Mouse (Mus musculus) embryonic facial prominence, embryonic 12.5 days (tissue): ENCODE results near the gene Trim30a. TPM values are rescaled to one million over a fixed set of nuclear protein-coding genes. Genes with fewer than 3 reads are reported as not detected.
A peak's percentile ranks its signal among the peaks of the same experiment; 100 is the strongest.
"Not testable (repeated sequence)": the region's sequence is repeated elsewhere in the genome, so short reads cannot be mapped to it uniquely, and the experiment has no call there.

Experiments
- ATAC-seq: fragments of 200-750 bp; cut with Nextera tagmentation; 2 replicates; pipeline ENCODE4 v1.8.0; 2017; ENCODE audit not compliant: insufficient number of reproducible peaks, insufficient read depth, low FRiP score, low TSS enrichment
- H3K27ac ChIP-seq: fragments of 300-500 bp; sonication (generic); 2 replicates; pipeline ENCODE4 v1.5.1; 2016; ENCODE audit warnings: mild to moderate bottlenecking
- H3K27me3 ChIP-seq: fragments of 300-500 bp; sonication (generic); 2 replicates; pipeline ENCODE4 v1.6.1; 2016; ENCODE audit warnings: mild to moderate bottlenecking, moderate library complexity
- H3K36me3 ChIP-seq: fragments of 300-500 bp; sonication (generic); 2 replicates; pipeline ENCODE4 v1.6.1; 2016; ENCODE audit warnings: mild to moderate bottlenecking
- H3K4me1 ChIP-seq: fragments of 300-500 bp; sonication (generic); 2 replicates; pipeline ENCODE4 v1.6.1; 2016
- H3K4me2 ChIP-seq: fragments of 300-500 bp; sonication (generic); replicated peaks from 2 replicates; pipeline ENCODE4 v1.6.1; 2016; ENCODE audit warnings: mild to moderate bottlenecking, moderate library complexity
- H3K4me3 ChIP-seq: fragments of 300-500 bp; sonication (generic); 2 replicates; pipeline ENCODE4 v1.5.1; 2016; ENCODE audit warnings: mild to moderate bottlenecking
- H3K9ac ChIP-seq: fragments of 300-500 bp; sonication (generic); 2 replicates; pipeline ENCODE4 v1.6.1; 2016; ENCODE audit warnings: mild to moderate bottlenecking, moderate library complexity
- H3K9me3 ChIP-seq: fragments of 300-500 bp; sonication (generic); 2 replicates; pipeline ENCODE4 v1.6.1; 2016; ENCODE audit warnings: mild to moderate bottlenecking, moderate library complexity
- WGBS: fragments of 180-500 bp; shearing (Covaris S2); methylation state at CpG from one replicate; pipeline ENCODE4 v1.1.7; 2016; 5-methylcytosine and 5-hydroxymethylcytosine counted together
- polyA plus RNA-seq: library from polyadenylated mRNA; unstranded; fragments of >200 nt; fragmentation: Nextera tagmentation; extraction: Ambion mirVana; gene quantifications from 2 replicates; pipeline ENCODE4 v1.2.1, GENCODE M21; 2016

Gene Trim30a
- polyA plus RNA-seq = 0.72 and 1.3 TPM in 2 replicates

DNA sequence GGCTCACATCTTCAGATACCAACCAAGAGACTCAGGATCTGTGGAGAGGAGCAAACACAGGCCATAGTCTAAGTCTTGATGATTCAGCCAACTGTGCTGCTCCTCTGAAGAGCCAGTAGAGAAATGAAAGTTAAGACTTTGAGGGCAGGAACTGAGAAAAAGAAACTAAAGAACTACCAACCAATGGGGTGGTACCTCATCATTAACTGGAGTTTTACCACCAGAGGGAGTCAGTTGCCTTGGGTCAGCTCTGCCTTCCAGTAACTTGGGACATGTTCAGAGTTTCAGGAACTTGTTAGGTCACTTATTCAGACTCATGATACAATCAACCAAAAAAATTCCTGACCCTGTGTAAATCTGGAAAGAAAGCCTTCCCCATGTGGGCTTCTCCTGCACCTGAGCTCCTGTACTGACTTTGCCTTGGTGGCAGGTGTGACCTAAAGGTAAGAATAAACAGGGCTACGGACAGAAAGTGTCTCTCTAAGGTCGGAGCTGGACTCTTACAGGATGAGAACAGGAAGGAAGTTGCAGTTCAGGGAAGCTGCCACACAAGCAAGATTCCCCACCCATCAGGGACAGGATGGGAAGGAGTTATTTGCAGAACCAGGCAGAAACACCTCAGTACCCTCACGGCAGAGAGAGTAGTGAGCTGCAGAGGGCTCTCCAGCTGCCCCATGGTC lies at the start of gene Trim30a:
Gene Trim30a (minus strand): TSS at position 129 of the 680 bp plus-strand sequence.
- H3K27ac ChIP-seq = no peak within 1 kb of the TSS
- H3K4me2 ChIP-seq = no peak within 1 kb of the TSS
- no peaks in the 10 kb centered on the region for H3K36me3 ChIP-seq
- ATAC-seq = no peak
- H3K9me3 ChIP-seq = no peaks in the 10 kb centered on the region
- no peak within 1 kb of the TSS for H3K9ac ChIP-seq
- H3K4me1 ChIP-seq = no peaks in the 10 kb centered on the region
- H3K4me3 ChIP-seq = no peak within 1 kb of the TSS
- H3K27me3 ChIP-seq = no peaks in the 10 kb centered on the region
- 79% methylated on average over 3 of the region's 3 CpGs for WGBS

DNA sequence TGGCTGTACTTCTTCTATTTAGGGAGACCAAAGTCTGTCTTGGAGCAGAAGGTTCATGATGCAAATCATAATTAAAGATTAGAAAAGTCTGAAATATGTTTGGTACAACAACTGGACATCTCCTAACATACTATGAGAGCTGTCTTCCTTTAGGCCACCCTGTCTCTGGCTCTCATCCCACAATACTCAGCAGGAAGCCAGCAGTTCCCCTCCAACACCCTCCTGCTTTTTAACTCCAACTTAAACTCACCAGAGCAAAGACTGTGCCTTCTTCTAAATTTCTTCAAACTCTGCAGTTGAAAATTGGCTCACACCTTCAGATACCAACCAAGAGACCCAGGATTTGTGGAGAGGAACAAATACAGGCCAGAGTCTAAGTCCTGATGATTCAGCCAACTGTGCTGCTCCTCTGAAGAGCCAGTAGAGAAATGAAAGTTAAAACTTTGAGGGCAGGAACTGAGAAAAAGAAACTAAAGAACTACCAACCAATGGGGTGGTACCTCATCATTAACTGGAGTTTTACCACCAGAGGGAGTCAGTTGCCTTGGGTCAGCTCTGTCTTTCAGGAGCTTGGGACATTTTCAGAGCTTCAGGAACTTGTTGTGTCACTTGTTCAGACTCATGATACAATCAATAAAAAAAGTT lies 42.5 kb upstream of the Trim30a start, which contains the start of gene Trim30d:
Gene Trim30d (minus strand): TSS at position 429 of the 645 bp plus-strand sequence.
- H3K4me3 ChIP-seq, H3K27ac ChIP-seq, H3K9me3 ChIP-seq, H3K4me1 ChIP-seq, ATAC-seq, H3K36me3 ChIP-seq, H3K9ac ChIP-seq, H3K4me2 ChIP-seq, H3K27me3 ChIP-seq: not testable (repeated sequence)

DNA sequence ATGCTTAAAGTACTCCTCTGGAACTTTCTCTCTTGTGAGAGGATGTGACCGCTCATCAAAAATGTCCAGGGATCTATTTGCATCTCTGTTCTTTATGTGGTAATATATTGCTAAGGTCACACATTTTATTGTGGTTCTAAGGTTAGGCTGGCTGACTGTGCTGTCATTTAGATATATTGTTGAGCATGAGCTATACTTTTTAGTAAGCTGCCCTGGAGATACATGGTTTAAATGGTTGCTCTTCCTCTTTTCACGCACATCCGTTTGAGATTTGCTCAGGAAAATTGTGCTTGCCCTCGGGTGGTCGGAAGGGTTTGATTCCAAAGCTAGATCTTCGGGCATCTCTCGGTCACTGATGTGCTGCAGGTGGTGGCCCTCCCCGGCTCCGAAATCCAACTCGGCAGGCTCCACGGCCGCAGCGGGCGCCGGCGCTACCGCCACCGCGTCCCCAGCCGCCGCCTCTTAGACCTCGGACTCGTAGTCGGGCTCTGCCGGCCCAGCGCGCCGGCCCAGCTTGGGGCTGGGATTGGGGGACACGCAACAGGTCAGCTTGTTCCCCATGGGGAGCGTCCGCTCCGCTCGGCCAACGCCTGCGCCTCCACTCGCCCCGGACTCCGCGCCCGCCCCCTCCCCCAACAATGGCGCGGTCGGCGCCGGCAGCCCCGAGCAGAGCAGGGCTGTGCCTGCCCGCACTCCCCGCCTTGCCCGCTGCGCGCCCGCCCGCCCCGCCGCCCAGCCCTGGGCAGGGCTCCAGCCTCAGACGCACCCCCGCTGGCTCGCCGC lies 36.8 kb upstream of the Trim30a start:
- Histone ChIP-seq H3K9ac (peak overlapping the region; percentile 38), H3K36me3 (no peaks in the 10 kb centered on the region), H3K27ac (no peak overlapping the region), H3K4me2 (peak overlapping the region; percentile 59), H3K9me3 (no peaks in the 10 kb centered on the region), H3K4me3 (peak overlapping the region; percentile 44), H3K27me3 (peaks cover 7% of the 10 kb centered on the region), H3K4me1 (no peaks in the 10 kb centered on the region)
- peak; percentile 84; the same call in 1 of the 2 replicates for ATAC-seq
- WGBS = 2% methylated on average over 58 of the region's 59 CpGs

DNA sequence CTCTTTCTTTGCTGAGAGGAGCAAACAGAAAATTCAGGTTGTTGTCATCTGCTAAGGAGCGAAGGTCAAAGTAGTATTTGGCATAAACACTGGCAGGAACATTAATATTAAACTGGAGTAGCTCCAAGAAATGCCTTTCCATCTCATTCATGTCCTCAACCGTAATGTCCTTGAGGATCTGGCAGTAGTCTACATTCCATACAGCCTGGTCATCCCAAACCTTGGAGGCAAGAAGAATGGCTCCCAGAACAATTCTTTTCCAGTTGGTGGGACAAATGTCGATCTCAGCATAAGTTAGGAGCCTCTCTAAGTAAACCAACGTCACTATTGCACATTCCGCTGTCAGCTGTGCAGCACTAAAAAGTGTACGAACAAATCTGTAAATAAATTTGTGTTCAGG lies 36.2 kb upstream of the Trim30a start:
- 74% methylated on average over 6 of the region's 6 CpGs for WGBS
- not testable (repeated sequence) for H3K27me3 ChIP-seq, H3K9ac ChIP-seq, H3K4me1 ChIP-seq, H3K27ac ChIP-seq, ATAC-seq, H3K9me3 ChIP-seq, H3K4me2 ChIP-seq, H3K4me3 ChIP-seq, H3K36me3 ChIP-seq

DNA sequence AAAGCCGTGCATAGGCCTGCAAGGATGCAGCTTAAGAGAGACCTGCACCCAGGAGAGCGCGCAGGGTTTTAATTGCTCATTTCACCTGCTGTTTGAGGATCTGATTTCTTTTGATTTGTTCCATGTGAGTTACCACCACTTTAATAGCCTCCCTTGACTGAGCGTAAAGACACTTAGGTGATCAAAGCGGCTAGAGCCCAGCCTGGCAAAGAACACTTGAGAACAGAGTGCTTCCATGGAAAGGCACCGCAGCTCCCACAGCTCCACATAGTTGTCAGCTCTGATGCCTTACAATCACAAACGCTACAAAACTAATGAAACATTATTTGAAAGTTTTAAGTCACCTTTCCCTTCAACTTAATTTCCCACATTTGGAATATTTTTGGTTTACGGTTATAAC lies 34.5 kb upstream of the Trim30a start:
- not testable (repeated sequence) for H3K9ac ChIP-seq, H3K4me2 ChIP-seq, ATAC-seq, H3K9me3 ChIP-seq, H3K36me3 ChIP-seq, H3K4me1 ChIP-seq, H3K4me3 ChIP-seq, H3K27ac ChIP-seq, H3K27me3 ChIP-seq
- 44% methylated on average over 7 of the region's 8 CpGs for WGBS

DNA sequence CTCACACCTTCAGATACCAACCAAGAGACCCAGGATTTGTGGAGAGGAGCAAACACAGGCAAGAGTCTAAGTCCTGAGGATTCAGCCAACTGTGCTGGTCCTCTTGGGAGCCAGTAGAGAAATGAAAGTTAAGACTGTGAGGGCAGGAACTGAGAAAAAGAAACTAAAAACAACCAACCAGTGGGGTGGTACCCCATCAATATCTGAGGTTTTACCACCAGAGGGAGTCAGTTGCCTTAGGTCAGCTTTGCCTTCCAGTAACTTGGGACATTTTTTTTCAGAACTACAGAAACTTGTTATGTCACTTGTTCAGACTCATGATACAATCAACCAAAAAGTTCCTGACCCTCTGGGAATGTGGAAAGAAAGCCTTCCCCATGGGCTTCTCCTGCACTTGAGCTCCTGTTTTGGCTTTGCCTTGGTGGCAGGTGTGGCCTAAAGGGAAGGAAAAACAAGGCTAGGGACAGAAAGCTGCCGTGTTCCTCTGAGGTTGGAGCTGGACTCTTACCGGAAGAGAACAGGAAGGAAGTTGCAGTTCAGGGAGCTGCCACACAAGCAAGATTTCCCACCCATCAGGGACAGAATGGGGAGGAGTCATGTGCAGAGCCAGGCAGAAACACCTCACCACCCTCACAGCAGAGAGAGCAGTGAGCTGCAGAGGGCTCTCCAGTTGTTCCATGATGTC lies 18.9 kb downstream of the Trim30a start:
- no peak for ATAC-seq
- Histone ChIP-seq H3K4me3 (no peak overlapping the region), H3K4me2 (no peak overlapping the region), H3K4me1 (no peaks in the 10 kb centered on the region), H3K36me3 (no peaks in the 10 kb centered on the region), H3K27ac (no peak overlapping the region), H3K27me3 (no peaks in the 10 kb centered on the region), H3K9ac (no peak overlapping the region), H3K9me3 (no peaks in the 10 kb centered on the region)
- 28% methylated on average over 2 of the region's 2 CpGs for WGBS

DNA sequence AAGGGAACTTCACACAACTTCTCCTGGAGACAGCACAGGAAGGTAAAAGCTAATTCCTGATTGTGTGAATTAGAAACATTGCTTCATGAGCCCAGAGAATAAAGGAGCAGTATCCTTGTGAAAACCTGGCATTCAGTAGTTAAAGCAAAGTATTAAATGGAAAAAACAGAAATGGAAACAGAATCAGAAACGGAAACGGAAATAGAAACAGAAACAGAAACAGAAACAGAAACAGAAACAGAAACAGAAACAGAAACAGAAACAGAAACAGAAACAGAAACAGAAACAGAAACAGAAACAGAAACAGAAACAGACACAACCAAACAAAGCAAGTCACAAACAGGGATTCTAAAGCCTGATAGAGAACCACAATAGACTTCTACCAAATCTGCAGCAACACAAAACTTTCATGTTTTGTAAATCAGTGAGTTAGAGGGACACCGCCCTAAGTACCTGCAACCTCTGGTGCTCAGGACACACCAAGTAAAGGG lies 60.5 kb downstream of the Trim30a start:
- WGBS = 90% methylated on average over 3 of the region's 3 CpGs
- Histone ChIP-seq H3K36me3 (no peaks in the 10 kb centered on the region), H3K4me1 (no peaks in the 10 kb centered on the region), H3K4me3 (no peak overlapping the region), H3K4me2 (no peak overlapping the region), H3K27ac (no peak overlapping the region), H3K9me3 (no peaks in the 10 kb centered on the region), H3K9ac (no peak overlapping the region), H3K27me3 (no peaks in the 10 kb centered on the region)
- ATAC-seq = no peak

DNA sequence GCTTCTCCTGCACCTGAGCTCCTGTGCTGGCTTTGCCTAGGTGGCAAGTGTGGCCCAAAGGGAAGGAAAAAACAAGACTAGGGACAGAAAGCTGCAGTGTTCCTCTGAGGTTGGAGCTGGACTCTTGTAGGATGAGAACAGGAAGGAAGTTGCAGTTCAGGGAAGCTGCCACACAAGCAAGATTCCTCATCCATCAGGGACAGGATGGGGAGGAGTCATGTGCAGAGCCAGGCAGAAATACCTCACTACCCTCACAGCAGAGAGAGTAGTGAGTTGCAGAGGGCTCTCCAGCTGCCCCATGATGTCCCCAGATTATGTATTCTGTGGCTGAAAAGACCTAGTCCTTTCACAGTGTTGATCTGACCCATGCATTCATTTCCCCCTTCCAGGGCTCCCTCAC lies 63.9 kb downstream of the Trim30a start:
- Histone ChIP-seq H3K4me2 (no peak overlapping the region), H3K4me1 (no peaks in the 10 kb centered on the region), H3K4me3 (no peak overlapping the region), H3K9me3 (no peaks in the 10 kb centered on the region), H3K27ac (no peak overlapping the region), H3K27me3 (no peaks in the 10 kb centered on the region), H3K36me3 (no peaks in the 10 kb centered on the region), H3K9ac (no peak overlapping the region)
- ATAC-seq = no peak

DNA sequence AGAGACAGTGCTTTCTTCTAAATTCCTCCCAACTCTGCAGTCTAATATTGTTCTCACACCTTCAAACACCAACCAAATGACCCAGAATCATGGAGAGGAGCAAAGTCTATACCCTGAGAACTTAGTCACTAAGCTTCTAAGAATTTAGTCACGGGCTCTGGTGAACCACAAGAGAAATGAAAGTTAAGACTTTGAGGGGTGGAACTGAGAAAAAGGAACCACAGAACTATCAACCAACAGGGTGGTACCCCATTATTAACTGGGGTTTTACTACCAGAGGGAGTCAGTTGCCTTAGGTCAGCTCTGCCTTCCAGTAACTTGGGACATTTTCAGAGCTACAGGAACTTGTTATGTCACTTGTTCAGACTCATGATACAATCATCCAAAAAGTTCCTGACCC lies 64.3 kb downstream of the Trim30a start, which contains the start of gene Trim30c:
Gene Trim30c (minus strand): TSS at position 140 of the 400 bp plus-strand sequence.
- no peaks in the 10 kb centered on the region for H3K4me1 ChIP-seq
- H3K27me3 ChIP-seq = no peaks in the 10 kb centered on the region
- no peaks in the 10 kb centered on the region for H3K36me3 ChIP-seq
- 74% methylated on average over 1 of the region's 1 CpGs for WGBS
- H3K27ac ChIP-seq = no peak within 1 kb of the TSS
- H3K9me3 ChIP-seq = no peaks in the 10 kb centered on the region
- H3K9ac ChIP-seq = no peak within 1 kb of the TSS
- H3K4me3 ChIP-seq = no peak within 1 kb of the TSS
- no peak for ATAC-seq
- no peak within 1 kb of the TSS for H3K4me2 ChIP-seq

DNA sequence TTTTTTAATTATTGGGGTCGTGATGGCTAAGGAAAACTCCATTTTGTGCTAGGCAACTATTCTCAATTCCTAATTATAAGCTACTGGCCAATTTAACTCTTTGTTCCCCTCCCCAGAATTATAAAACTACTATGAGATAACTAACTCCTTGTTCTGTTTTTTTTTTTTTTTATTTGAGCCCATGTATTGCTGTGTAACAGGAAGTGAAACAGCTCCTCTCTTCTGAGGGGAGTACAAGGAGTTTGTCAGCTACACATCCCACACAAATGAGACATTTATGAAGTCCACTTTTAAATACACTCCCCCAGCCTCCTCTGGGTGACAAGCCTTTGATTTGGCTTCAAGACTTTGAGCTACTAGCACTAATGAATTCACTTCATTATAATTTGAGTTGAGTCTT lies 66.5 kb downstream of the Trim30a start:
- ATAC-seq = no peak
- no peaks in the 10 kb centered on the region for H3K9me3 ChIP-seq
- no peak overlapping the region for H3K4me3 ChIP-seq
- H3K36me3 ChIP-seq = no peaks in the 10 kb centered on the region
- no peaks in the 10 kb centered on the region for H3K27me3 ChIP-seq
- no peak overlapping the region for H3K4me2 ChIP-seq
- H3K9ac ChIP-seq = no peak overlapping the region
- no peaks in the 10 kb centered on the region for H3K4me1 ChIP-seq
- H3K27ac ChIP-seq = no peak overlapping the region
- 78% methylated on average over 1 of the region's 1 CpGs for WGBS

DNA sequence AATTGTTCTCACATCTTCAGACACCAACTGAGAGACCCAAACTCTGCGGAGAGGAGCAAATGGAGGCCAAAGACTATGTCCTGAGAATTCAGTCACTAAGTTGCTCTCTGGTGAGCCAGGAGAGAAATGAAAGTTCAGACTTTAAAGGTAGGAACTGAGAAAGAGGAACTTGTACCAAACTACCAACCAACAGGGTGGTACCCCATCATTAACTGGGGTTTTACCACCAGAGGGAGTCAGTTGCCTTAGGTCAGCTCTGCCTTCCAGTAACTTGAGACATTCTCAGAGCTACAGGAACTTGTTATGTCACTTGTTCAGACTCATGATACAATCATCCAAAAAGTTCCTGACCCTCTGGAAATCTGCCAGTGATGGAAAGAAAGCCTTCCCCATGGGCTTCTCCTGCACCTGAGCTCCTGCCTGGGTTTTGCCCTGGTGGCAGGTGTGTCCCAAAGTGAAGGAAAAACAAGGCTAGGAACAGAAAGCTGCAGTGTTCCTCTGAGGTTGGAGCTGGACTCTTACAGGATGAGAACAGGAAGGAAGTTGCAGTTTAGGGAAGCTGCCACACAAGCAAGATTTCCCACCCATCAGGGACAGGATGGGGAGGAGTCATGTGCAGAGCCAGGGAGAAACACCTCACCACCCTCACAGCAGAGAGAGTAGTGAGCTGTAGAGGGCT lies 95.1 kb downstream of the Trim30a start, which contains the start of gene Trim30b:
Gene Trim30b (minus strand): TSS at position 149 of the 679 bp plus-strand sequence.
- Histone ChIP-seq H3K4me3 (no peak within 1 kb of the TSS), H3K9ac (no peak within 1 kb of the TSS), H3K4me1 (no peaks in the 10 kb centered on the region), H3K27me3 (no peaks in the 10 kb centered on the region), H3K9me3 (no peaks in the 10 kb centered on the region), H3K36me3 (no peaks in the 10 kb centered on the region), H3K4me2 (no peak within 1 kb of the TSS), H3K27ac (no peak within 1 kb of the TSS)
- 62% methylated on average over 1 of the region's 1 CpGs for WGBS
- ATAC-seq = no peak
